8 mouse cellular contexts compared by ENCODE assay signal in genomic region chr15:77220137-77220536, GRCm38 (mm10).
A peak's percentile ranks its signal among the peaks of the same experiment; 100 is the strongest.
DNase-seq lines count a peak whose midpoint lies in the region; ATAC-seq and TF ChIP-seq lines count a peak whose summit lies in the region.

No protein-coding gene starts in this region.

- no peak for TF ChIP-seq POLR2A in CH12.LX (IDR thresholded peaks at IDR 0.05; ENCODE audit: low read depth, low read length)

- TF ChIP-seq RAD21 in CH12.LX (IDR thresholded peaks at IDR 0.05; ENCODE audit: low read depth, low read length): peak; percentile 59

- dilution Hi-C loops in CH12.LX (cut with MboI; ENCODE audit: extremely low pct_ligation_motif_present, extremely low pct_unique_long_range_greater_than_20kb, low sequenced_read_pairs): no loop called here

- peaks cover 89% of the 10 kb centered on the region for H3K27me3 ChIP-seq in CH12.LX (replicated peaks)
- H3K27me3 ChIP-seq in intestine, embryonic 16.5 days (replicated peaks; ENCODE audit: control insufficient read depth, insufficient read depth, low read length): no peaks in the 10 kb centered on the region
- H3K27me3 ChIP-seq in lung, embryonic 14.5 days (ENCODE audit: insufficient read depth, low read length): no peaks in the 10 kb centered on the region
- H3K27me3 ChIP-seq in forebrain, embryonic 12.5 days: no peaks in the 10 kb centered on the region

- H3K4me1 ChIP-seq in CH12.LX (ENCODE audit: control insufficient read depth in 1 of 2, insufficient read depth in 2 of 2): no peaks in the 10 kb centered on the region
- peaks cover 16% of the 10 kb centered on the region for H3K4me1 ChIP-seq in intestine, embryonic 16.5 days (ENCODE audit: control insufficient read depth, insufficient read depth, low read length)
- peaks cover 24% of the 10 kb centered on the region for H3K4me1 ChIP-seq in lung, embryonic 14.5 days (ENCODE audit: insufficient read depth)
- H3K4me1 ChIP-seq in forebrain, embryonic 12.5 days: peaks cover 17% of the 10 kb centered on the region

- in situ Hi-C loops in CH12.LX (cut with MboI; ENCODE audit: low pct_ligation_motif_present, low pct_unique_long_range_greater_than_20kb, low sequenced_read_pairs): loop anchor here (10.0 kb wide), 1 partner anchor 135 kb away; no protein-coding TSS in a partner anchor

- H3K27ac ChIP-seq in CH12.LX (ENCODE audit: insufficient read depth, low read depth): no peak overlapping the region
- H3K27ac ChIP-seq in intestine, embryonic 16.5 days (ENCODE audit: low read length): no peak overlapping the region
- no peak overlapping the region for H3K27ac ChIP-seq in lung, embryonic 14.5 days (ENCODE audit: low read depth)
- H3K27ac ChIP-seq in forebrain, embryonic 12.5 days: no peak overlapping the region

- no peaks in the 10 kb centered on the region for H3K9me3 ChIP-seq in CH12.LX (replicated peaks; ENCODE audit: low read length)
- H3K9me3 ChIP-seq in intestine, embryonic 16.5 days (ENCODE audit: control insufficient read depth, low read length): no peaks in the 10 kb centered on the region
- H3K9me3 ChIP-seq in lung, embryonic 14.5 days (ENCODE audit: low read depth, low read length): no peaks in the 10 kb centered on the region
- H3K9me3 ChIP-seq in forebrain, embryonic 12.5 days: no peaks in the 10 kb centered on the region

- no peaks in the 10 kb centered on the region for H3K79me2 ChIP-seq in CH12.LX (replicated peaks; ENCODE audit: control insufficient read depth, extremely low read depth, insufficient read depth, poor library complexity, severe bottlenecking)

- DNase-seq in 3T3-L1 (ENCODE audit: low read depth, low spot score) (peak; percentile 93), CH12.LX (ENCODE audit: extremely low read depth) (peak; percentile 3)
- peak; percentile 69 for DNase-seq in cerebellum, adult 9-10 months
- DNase-seq in lung, embryonic 14.5 days: peak; percentile 55
- DNase-seq in T-cell, adult 2 months (ENCODE audit: low spot score): no peak
- DNase-seq in left cerebral cortex, adult 18-20 months (ENCODE audit: low spot score in 2 of 2): no peak

- H3K36me3 ChIP-seq in CH12.LX (replicated peaks in 1 of 2; ENCODE audit: control insufficient read depth in 1 of 2, insufficient read depth in 1 of 2, low read length in 1 of 2): no peaks in the 10 kb centered on the region
- no peaks in the 10 kb centered on the region for H3K36me3 ChIP-seq in intestine, embryonic 16.5 days (ENCODE audit: control insufficient read depth, insufficient read depth, low read length)
- H3K36me3 ChIP-seq in lung, embryonic 14.5 days (ENCODE audit: insufficient read depth): 0 out of 2 replicates have a peak, but pooled peaks cover 4% of the 10 kb centered on the region
- H3K36me3 ChIP-seq in forebrain, embryonic 12.5 days (replicated peaks): no peaks in the 10 kb centered on the region; the same call in 1 of the 2 replicates

- H3K4me3 ChIP-seq in CH12.LX (replicated peaks in 1 of 3; ENCODE audit: low read depth in 2 of 3, low read length in 2 of 3, poor library complexity in 1 of 3): no peak overlapping the region
- H3K4me3 ChIP-seq in intestine, embryonic 16.5 days (ENCODE audit: low read length): no peak overlapping the region
- no peak overlapping the region for H3K4me3 ChIP-seq in lung, embryonic 14.5 days (ENCODE audit: low read depth, low read length)
- no peak overlapping the region for H3K4me3 ChIP-seq in forebrain, embryonic 12.5 days (replicated peaks)

- TF ChIP-seq CTCF in CH12.LX (conservative IDR thresholded peaks at IDR 0.05 in 1 of 2, IDR thresholded peaks at IDR 0.05 in 1 of 2; ENCODE audit: low read depth in 2 of 2, low read length in 2 of 2): peak in 1 of 2 experiments; percentile 59; a peak in 2 of 4 replicates
- TF ChIP-seq CTCF in lung, embryonic 14.5 days (IDR thresholded peaks at IDR 0.05; ENCODE audit: low read depth): peak; percentile 52

- ATAC-seq in intestine, embryonic 16.5 days: peak; percentile 77
- ATAC-seq in lung, embryonic 14.5 days (ENCODE audit: insufficient read depth): no peak
- no peak for ATAC-seq in forebrain, embryonic 12.5 days (ENCODE audit: low FRiP score)

- no peak overlapping the region for H3K9ac ChIP-seq in CH12.LX (ENCODE audit: insufficient read depth, low read depth)
- H3K9ac ChIP-seq in intestine, embryonic 16.5 days (ENCODE audit: low read depth, low read length): no peak overlapping the region
- no peak overlapping the region for H3K9ac ChIP-seq in lung, embryonic 14.5 days
- H3K9ac ChIP-seq in forebrain, embryonic 12.5 days: no peak overlapping the region

- no peak for TF ChIP-seq EP300 in CH12.LX (IDR thresholded peaks at IDR 0.05; ENCODE audit: low read length)

- no peak overlapping the region for H3K4me2 ChIP-seq in CH12.LX (ENCODE audit: insufficient read depth, low read depth, poor library complexity, severe bottlenecking)
- H3K4me2 ChIP-seq in intestine, embryonic 16.5 days (ENCODE audit: low read depth, low read length): no peak overlapping the region
- no peak overlapping the region for H3K4me2 ChIP-seq in lung, embryonic 14.5 days
- H3K4me2 ChIP-seq in forebrain, embryonic 12.5 days: no peak overlapping the region

TF ChIP-seq in CH12.LX, 34 proteins besides CTCF, POLR2A, EP300 and RAD21:
- TF ChIP-seq JUND (conservative IDR thresholded peaks at IDR 0.05; ENCODE audit: low read depth, low read length) (no peak), SMC3 (IDR thresholded peaks at IDR 0.05; ENCODE audit: low read depth, low read length) (peak; percentile 36)

Comparison
In these comparisons a context has a peak if more than half of its experiments do, and no peak if none do; other contexts are left out.
1. DNase-seq: peak in 3T3-L1 (single experiment), CH12.LX (single experiment), cerebellum, adult 9-10 months (single experiment) and lung, embryonic 14.5 days (single experiment); none in T-cell, adult 2 months (single experiment) and left cerebral cortex, adult 18-20 months (0 of 2).